Mouse (Mus musculus): ENCODE measurements around the gene Ppm1e. TPM values are rescaled to one million over a fixed set of nuclear protein-coding genes. Genes with fewer than 3 reads are reported as not detected.
A peak's percentile ranks its signal among the peaks of the same experiment; 100 is the strongest.
"Not testable (repeated sequence)": the region's sequence is repeated elsewhere in the genome, so short reads cannot be mapped to it uniquely, and the experiment has no call there.

Gene Ppm1e
- polyA plus RNA-seq, 1 experiment from 2014 or later = 34.9 TPM

GRCm38 (mm10) chr11:87270446-87270845 is 88.4 kb downstream of the Ppm1e start:
- no peak for ATAC-seq (ENCODE audit: low FRiP score, low TSS enrichment)
- Histone ChIP-seq H3K9ac (replicated peaks; ENCODE audit: low read length) (no peak overlapping the region), H3K4me1 (ENCODE audit: control insufficient read depth, insufficient read depth, low read length) (peaks cover 3% of the 10 kb centered on the region; the same call in 1 of the 2 replicates), H3K36me3 (ENCODE audit: control insufficient read depth, insufficient read depth, low read length) (no peaks in the 10 kb centered on the region), H3K9me3 (ENCODE audit: control insufficient read depth, low read length) (no peaks in the 10 kb centered on the region), H3K27me3 (ENCODE audit: control insufficient read depth, insufficient read depth, low read length) (no peaks in the 10 kb centered on the region), H3K4me3 (replicated peaks; ENCODE audit: low read depth, low read length) (no peak overlapping the region), H3K4me2 (ENCODE audit: low read length) (no peak overlapping the region), H3K27ac (replicated peaks; ENCODE audit: low read depth, low read length) (0 out of 2 replicates have a peak overlapping the region, but pooled peaks have one; percentile 41)
- no peak for DNase-seq
- 34% methylated on average over 4 of the region's 4 CpGs for WGBS

GRCm38 (mm10) chr11:87268803-87269202 is 90.0 kb downstream of the Ppm1e start:
- WGBS = 96% methylated on average over 2 of the region's 2 CpGs
- peaks cover 4% of the 10 kb centered on the region; the same call in 1 of the 2 replicates for H3K4me1 ChIP-seq (ENCODE audit: control insufficient read depth, insufficient read depth, low read length)
- no peak for DNase-seq
- H3K4me2 ChIP-seq (ENCODE audit: low read length) = no peak overlapping the region
- H3K27me3 ChIP-seq (ENCODE audit: control insufficient read depth, insufficient read depth, low read length) = no peaks in the 10 kb centered on the region
- no peaks in the 10 kb centered on the region for H3K36me3 ChIP-seq (ENCODE audit: control insufficient read depth, insufficient read depth, low read length)
- no peak overlapping the region for H3K9ac ChIP-seq (replicated peaks; ENCODE audit: low read length)
- no peak for ATAC-seq (ENCODE audit: low FRiP score, low TSS enrichment)
- no peaks in the 10 kb centered on the region for H3K9me3 ChIP-seq (ENCODE audit: control insufficient read depth, low read length)
- H3K4me3 ChIP-seq (replicated peaks; ENCODE audit: low read depth, low read length) = no peak overlapping the region
- no peak overlapping the region for H3K27ac ChIP-seq (replicated peaks; ENCODE audit: low read depth, low read length)

GRCm38 (mm10) chr11:87266246-87266645 is 92.6 kb downstream of the Ppm1e start:
- peaks cover 5% of the 10 kb centered on the region; the same call in 1 of the 2 replicates for H3K4me1 ChIP-seq (ENCODE audit: control insufficient read depth, insufficient read depth, low read length)
- no peak for ATAC-seq (ENCODE audit: low FRiP score, low TSS enrichment)
- H3K36me3 ChIP-seq (ENCODE audit: control insufficient read depth, insufficient read depth, low read length) = no peaks in the 10 kb centered on the region
- H3K9me3 ChIP-seq (ENCODE audit: control insufficient read depth, low read length) = no peaks in the 10 kb centered on the region
- DNase-seq = no peak
- H3K9ac ChIP-seq (replicated peaks; ENCODE audit: low read length) = no peak overlapping the region
- 75% methylated on average over 4 of the region's 4 CpGs for WGBS
- H3K27ac ChIP-seq (replicated peaks; ENCODE audit: low read depth, low read length) = no peak overlapping the region
- no peak overlapping the region for H3K4me2 ChIP-seq (ENCODE audit: low read length)
- H3K4me3 ChIP-seq (replicated peaks; ENCODE audit: low read depth, low read length) = no peak overlapping the region
- H3K27me3 ChIP-seq (ENCODE audit: control insufficient read depth, insufficient read depth, low read length) = no peaks in the 10 kb centered on the region

- 23% methylated on average over 7 of the region's 7 CpGs for WGBS
- no peak overlapping the region for H3K9ac ChIP-seq (replicated peaks; ENCODE audit: low read length)
- ATAC-seq (ENCODE audit: low FRiP score, low TSS enrichment) = no peak
Measured at GRCm38 (mm10) chr11:87263946-87264345, 94.9 kb downstream of the Ppm1e start.

GRCm38 (mm10) chr11:87261705-87262104 is 97.1 kb downstream of the Ppm1e start:
- H3K36me3 ChIP-seq (ENCODE audit: control insufficient read depth, insufficient read depth, low read length); H3K9me3 ChIP-seq (ENCODE audit: control insufficient read depth, low read length); ATAC-seq (ENCODE audit: low FRiP score, low TSS enrichment); H3K27me3 ChIP-seq (ENCODE audit: control insufficient read depth, insufficient read depth, low read length); DNase-seq; H3K27ac ChIP-seq (replicated peaks; ENCODE audit: low read depth, low read length); H3K4me3 ChIP-seq (replicated peaks; ENCODE audit: low read depth, low read length); H3K4me1 ChIP-seq (ENCODE audit: control insufficient read depth, insufficient read depth, low read length); H3K9ac ChIP-seq (replicated peaks; ENCODE audit: low read length); H3K4me2 ChIP-seq (ENCODE audit: low read length): not testable (repeated sequence)
- WGBS = 81% methylated on average over 4 of the region's 4 CpGs

More at GRCm38 (mm10) chr11:87263946-87264345, 94.9 kb downstream of the Ppm1e start:
- no peak overlapping the region for H3K27ac ChIP-seq (replicated peaks; ENCODE audit: low read depth, low read length)
- H3K4me2 ChIP-seq (ENCODE audit: low read length) = 0 out of 2 replicates have a peak overlapping the region, but pooled peaks have one; percentile 13
- H3K4me1 ChIP-seq (ENCODE audit: control insufficient read depth, insufficient read depth, low read length) = peaks cover 3% of the 10 kb centered on the region; the same call in 1 of the 2 replicates
- no peaks in the 10 kb centered on the region for H3K27me3 ChIP-seq (ENCODE audit: control insufficient read depth, insufficient read depth, low read length)
- no peaks in the 10 kb centered on the region for H3K36me3 ChIP-seq (ENCODE audit: control insufficient read depth, insufficient read depth, low read length)
- peak; percentile 35 for DNase-seq
- no peaks in the 10 kb centered on the region for H3K9me3 ChIP-seq (ENCODE audit: control insufficient read depth, low read length)
- H3K4me3 ChIP-seq (replicated peaks; ENCODE audit: low read depth, low read length) = no peak overlapping the region

- no peak overlapping the region for H3K9ac ChIP-seq (replicated peaks; ENCODE audit: low read length)
- peaks cover 3% of the 10 kb centered on the region; the same call in 1 of the 2 replicates for H3K4me1 ChIP-seq (ENCODE audit: control insufficient read depth, insufficient read depth, low read length)
- no peaks in the 10 kb centered on the region for H3K27me3 ChIP-seq (ENCODE audit: control insufficient read depth, insufficient read depth, low read length)
- H3K36me3 ChIP-seq (ENCODE audit: control insufficient read depth, insufficient read depth, low read length) = no peaks in the 10 kb centered on the region
- H3K27ac ChIP-seq (replicated peaks; ENCODE audit: low read depth, low read length) = no peak overlapping the region
- no peak for DNase-seq
- H3K4me2 ChIP-seq (ENCODE audit: low read length) = no peak overlapping the region
- 93% methylated on average over 10 of the region's 10 CpGs for WGBS
- H3K9me3 ChIP-seq (ENCODE audit: control insufficient read depth, low read length) = no peaks in the 10 kb centered on the region
- H3K4me3 ChIP-seq (replicated peaks; ENCODE audit: low read depth, low read length) = no peak overlapping the region
- no peak for ATAC-seq (ENCODE audit: low FRiP score, low TSS enrichment)
Measured at GRCm38 (mm10) chr11:87259792-87260191, 99.0 kb downstream of the Ppm1e start.

GRCm38 (mm10) chr11:87257282-87257681 is 101.5 kb downstream of the Ppm1e start:
- DNase-seq = no peak
- H3K9me3 ChIP-seq (ENCODE audit: control insufficient read depth, low read length) = no peaks in the 10 kb centered on the region
- H3K4me3 ChIP-seq (replicated peaks; ENCODE audit: low read depth, low read length) = no peak overlapping the region
- H3K4me1 ChIP-seq (ENCODE audit: control insufficient read depth, insufficient read depth, low read length) = no peaks in the 10 kb centered on the region
- ATAC-seq (ENCODE audit: low FRiP score, low TSS enrichment) = no peak
- H3K27me3 ChIP-seq (ENCODE audit: control insufficient read depth, insufficient read depth, low read length) = no peaks in the 10 kb centered on the region
- no peaks in the 10 kb centered on the region for H3K36me3 ChIP-seq (ENCODE audit: control insufficient read depth, insufficient read depth, low read length)
- no peak overlapping the region for H3K27ac ChIP-seq (replicated peaks; ENCODE audit: low read depth, low read length)
- no peak overlapping the region for H3K9ac ChIP-seq (replicated peaks; ENCODE audit: low read length)
- WGBS = 90% methylated on average over 5 of the region's 5 CpGs
- H3K4me2 ChIP-seq (ENCODE audit: low read length) = no peak overlapping the region

- ATAC-seq (ENCODE audit: low FRiP score, low TSS enrichment) = no peak
- WGBS = 71% methylated on average over 5 of the region's 5 CpGs
- no peak overlapping the region for H3K9ac ChIP-seq (replicated peaks; ENCODE audit: low read length)
- H3K36me3 ChIP-seq (ENCODE audit: control insufficient read depth, insufficient read depth, low read length) = no peaks in the 10 kb centered on the region
- H3K27ac ChIP-seq (replicated peaks; ENCODE audit: low read depth, low read length) = no peak overlapping the region
- no peak overlapping the region for H3K4me2 ChIP-seq (ENCODE audit: low read length)
- no peaks in the 10 kb centered on the region for H3K9me3 ChIP-seq (ENCODE audit: control insufficient read depth, low read length)
- no peaks in the 10 kb centered on the region for H3K4me1 ChIP-seq (ENCODE audit: control insufficient read depth, insufficient read depth, low read length)
- DNase-seq = no peak
- no peak overlapping the region for H3K4me3 ChIP-seq (replicated peaks; ENCODE audit: low read depth, low read length)
- H3K27me3 ChIP-seq (ENCODE audit: control insufficient read depth, insufficient read depth, low read length) = no peaks in the 10 kb centered on the region
Measured at GRCm38 (mm10) chr11:87254149-87254548, 104.7 kb downstream of the Ppm1e start.

- DNase-seq = no peak
- Histone ChIP-seq H3K27me3 (ENCODE audit: control insufficient read depth, insufficient read depth, low read length) (no peaks in the 10 kb centered on the region), H3K4me2 (ENCODE audit: low read length) (no peak overlapping the region), H3K4me1 (ENCODE audit: control insufficient read depth, insufficient read depth, low read length) (no peaks in the 10 kb centered on the region), H3K4me3 (replicated peaks; ENCODE audit: low read depth, low read length) (no peak overlapping the region), H3K27ac (replicated peaks; ENCODE audit: low read depth, low read length) (no peak overlapping the region), H3K9ac (replicated peaks; ENCODE audit: low read length) (no peak overlapping the region), H3K9me3 (ENCODE audit: control insufficient read depth, low read length) (no peaks in the 10 kb centered on the region), H3K36me3 (ENCODE audit: control insufficient read depth, insufficient read depth, low read length) (no peaks in the 10 kb centered on the region)
- no peak for ATAC-seq (ENCODE audit: low FRiP score, low TSS enrichment)
- WGBS = 92% methylated on average over 6 of the region's 6 CpGs
Measured at GRCm38 (mm10) chr11:87253294-87253693, 105.5 kb downstream of the Ppm1e start.

All from midbrain, embryonic 14.5 days (tissue).